Mouse (Mus musculus): ENCODE data around the gene Galnt11. TPM values are rescaled to one million over a fixed set of nuclear protein-coding genes. Genes with fewer than 3 reads are reported as not detected.

Galnt11 gene
- polyA plus RNA-seq, 1 experiment from 2014 or later = 31.3 TPM

Other genes with a start within 250 kb of the Galnt11 start
- gene Prkag2, start 121.3 kb upstream of the Galnt11 start, polyA plus RNA-seq (2015; fragmentation: Nextera tagmentation; extraction: Ambion mirVana) = 94.2 and 102 TPM in 2 replicates
- gene Galntl5, start 40.4 kb upstream of the Galnt11 start, polyA plus RNA-seq (2015; fragmentation: Nextera tagmentation; extraction: Ambion mirVana) = not detected in 2 replicates
- gene E130116L18Rik, start 1.2 kb downstream of the Galnt11 start, polyA plus RNA-seq (2015; fragmentation: Nextera tagmentation; extraction: Ambion mirVana) = not detected in 2 replicates